Mouse (Mus musculus) liver, embryonic 13.5 days (tissue): Measurements from ENCODE around the gene Nppa. TPM values are rescaled to one million over a fixed set of nuclear protein-coding genes. Genes with fewer than 3 reads are reported as not detected.

Source experiments
- ATAC-seq: fragments of 200-750 bp; cut with Nextera tagmentation; 2 replicates; pipeline ENCODE4 v1.8.0; 2017; ENCODE audit warnings: low read depth, mild to moderate bottlenecking, moderate number of reproducible peaks, moderate library complexity
- DNase-seq: peaks from one replicate; pipeline ENCODE4 v3.0.0; 2022
- H3K27ac ChIP-seq: fragments of 300-500 bp; sonication (generic); 2 replicates; pipeline ENCODE4 v1.5.1; 2015; ENCODE audit warnings: moderate library complexity, mild to moderate bottlenecking, inconsistent platforms
- H3K27me3 ChIP-seq: fragments of 300-500 bp; sonication (generic); 2 replicates; pipeline ENCODE4 v1.6.1; 2015; ENCODE audit warnings: mild to moderate bottlenecking, inconsistent platforms
- H3K36me3 ChIP-seq: fragments of 300-500 bp; sonication (generic); 2 replicates; pipeline ENCODE4 v1.6.1; 2015; ENCODE audit warnings: mild to moderate bottlenecking, inconsistent platforms
- H3K4me1 ChIP-seq: fragments of 300-500 bp; sonication (generic); replicated peaks from 2 replicates; pipeline ENCODE4 v1.6.1; 2015; ENCODE audit warnings: inconsistent platforms
- H3K4me2 ChIP-seq: fragments of 300-500 bp; sonication (generic); 2 replicates; pipeline ENCODE4 v1.6.1; 2015; ENCODE audit warnings: inconsistent platforms, mild to moderate bottlenecking, moderate library complexity
- H3K4me3 ChIP-seq: fragments of 300-500 bp; sonication (generic); replicated peaks from 2 replicates; pipeline ENCODE4 v1.5.1; 2015; ENCODE audit warnings: mild to moderate bottlenecking, inconsistent platforms
- H3K9ac ChIP-seq: fragments of 300-500 bp; sonication (generic); 2 replicates; pipeline ENCODE4 v1.6.1; 2015; ENCODE audit warnings: mild to moderate bottlenecking, inconsistent platforms
- H3K9me3 ChIP-seq: fragments of 300-500 bp; sonication (generic); replicated peaks from 2 replicates; pipeline ENCODE4 v1.6.1; 2016; ENCODE audit warnings: inconsistent platforms
- WGBS: fragments of 180-500 bp; shearing (Covaris S2); methylation state at CpG from one replicate; pipeline ENCODE4 v1.1.7; 2015; ENCODE audit not compliant: insufficient replicate concordance; 5-methylcytosine and 5-hydroxymethylcytosine counted together
- polyA plus RNA-seq: library from polyadenylated mRNA; unstranded; fragments of >200 nt; fragmentation: Nextera tagmentation; extraction: Ambion mirVana; gene quantifications from 2 replicates; pipeline ENCODE4 v1.2.1, GENCODE M21; 2015

Gene Nppa
- polyA plus RNA-seq, 1 experiment from 2014 or later = 0.48 TPM

- no peak overlapping the region for H3K27ac ChIP-seq
- no peak overlapping the region for H3K9ac ChIP-seq
- 72% methylated on average over 6 of the region's 6 CpGs for WGBS
- H3K4me2 ChIP-seq = no peak overlapping the region
- no peaks in the 10 kb centered on the region for H3K27me3 ChIP-seq
- no peaks in the 10 kb centered on the region for H3K36me3 ChIP-seq
- H3K4me3 ChIP-seq = no peak overlapping the region
- H3K9me3 ChIP-seq = no peaks in the 10 kb centered on the region
- H3K4me1 ChIP-seq = peaks cover 5% of the 10 kb centered on the region
- DNase-seq (no peak), ATAC-seq (no peak)
Observed at GRCm38 (mm10) chr4:147978391-147978790, 22.1 kb upstream of the Nppa start.

GRCm38 (mm10) chr4:147979441-147979860 is 21.1 kb upstream of the Nppa start:
- DNase-seq = no peak
- 71% methylated on average over 7 of the region's 7 CpGs for WGBS

GRCm38 (mm10) chr4:147985205-147986132 is 15.1 kb upstream of the Nppa start, which contains the start of gene Nppb:
Gene Nppb, plus strand, starts transcription at chr4:147985788.
- Histone ChIP-seq H3K4me3 (no peak within 1 kb of the TSS), H3K4me2 (0 out of 2 replicates have a peak within 1 kb of the TSS, but pooled peaks have one; percentile 18), H3K9me3 (no peaks in the 10 kb centered on the region), H3K27me3 (peaks cover 6% of the 10 kb centered on the region), H3K27ac (no peak within 1 kb of the TSS), H3K9ac (no peak within 1 kb of the TSS), H3K36me3 (no peaks in the 10 kb centered on the region), H3K4me1 (no peaks in the 10 kb centered on the region)
- DNase-seq (peak; percentile 12), ATAC-seq (no peak)
- WGBS = 25% methylated on average over 20 of the region's 20 CpGs

More at GRCm38 (mm10) chr4:147979441-147979860, 21.1 kb upstream of the Nppa start:
- no peaks in the 10 kb centered on the region for H3K36me3 ChIP-seq
- no peak overlapping the region for H3K27ac ChIP-seq
- no peak for ATAC-seq
- H3K9me3 ChIP-seq = no peaks in the 10 kb centered on the region
- no peak overlapping the region for H3K4me3 ChIP-seq
- no peak overlapping the region for H3K9ac ChIP-seq
- H3K4me1 ChIP-seq = peaks cover 5% of the 10 kb centered on the region
- no peaks in the 10 kb centered on the region for H3K27me3 ChIP-seq
- no peak overlapping the region for H3K4me2 ChIP-seq

- Histone ChIP-seq H3K4me3 (no peak overlapping the region), H3K4me2 (no peak overlapping the region), H3K9ac (no peak overlapping the region), H3K27ac (no peak overlapping the region), H3K27me3 (no peaks in the 10 kb centered on the region), H3K9me3 (no peaks in the 10 kb centered on the region), H3K4me1 (no peaks in the 10 kb centered on the region), H3K36me3 (no peaks in the 10 kb centered on the region)
- ATAC-seq (no peak), DNase-seq (no peak)
- WGBS = 34% methylated on average over 7 of the region's 7 CpGs
Observed at GRCm38 (mm10) chr4:147993571-147994095, 6.9 kb upstream of the Nppa start.

GRCm38 (mm10) chr4:147995311-147995710 is 5.2 kb upstream of the Nppa start:
- H3K4me3 ChIP-seq = no peak overlapping the region
- H3K4me2 ChIP-seq = no peak overlapping the region
- H3K27me3 ChIP-seq = no peaks in the 10 kb centered on the region
- WGBS = 54% methylated on average over 3 of the region's 3 CpGs
- H3K9ac ChIP-seq = no peak overlapping the region
- H3K27ac ChIP-seq = no peak overlapping the region
- DNase-seq = no peak
- no peaks in the 10 kb centered on the region for H3K4me1 ChIP-seq
- ATAC-seq = no peak
- H3K36me3 ChIP-seq = no peaks in the 10 kb centered on the region
- H3K9me3 ChIP-seq = no peaks in the 10 kb centered on the region

GRCm38 (mm10) chr4:148001013-148001789 is 679 bp downstream of the Nppa start:
- no peak overlapping the region for H3K27ac ChIP-seq
- no peaks in the 10 kb centered on the region for H3K27me3 ChIP-seq
- 70% methylated on average over 17 of the region's 17 CpGs for WGBS
- no peaks in the 10 kb centered on the region for H3K4me1 ChIP-seq
- no peak overlapping the region for H3K4me3 ChIP-seq
- H3K4me2 ChIP-seq = no peak overlapping the region
- DNase-seq (no peak), ATAC-seq (no peak)
- H3K36me3 ChIP-seq = peaks cover 14% of the 10 kb centered on the region; the same call in 1 of the 2 replicates
- H3K9ac ChIP-seq = no peak overlapping the region
- H3K9me3 ChIP-seq = no peaks in the 10 kb centered on the region

- no peak for DNase-seq
- H3K9ac ChIP-seq = no peak overlapping the region
- H3K4me2 ChIP-seq = no peak overlapping the region
- peaks cover 19% of the 10 kb centered on the region for H3K36me3 ChIP-seq
- H3K27me3 ChIP-seq = no peaks in the 10 kb centered on the region
- WGBS = 40% methylated on average over 8 of the region's 8 CpGs
- H3K27ac ChIP-seq = no peak overlapping the region
- no peaks in the 10 kb centered on the region for H3K4me1 ChIP-seq
- no peak for ATAC-seq
- no peak overlapping the region for H3K4me3 ChIP-seq
- no peaks in the 10 kb centered on the region for H3K9me3 ChIP-seq
Observed at GRCm38 (mm10) chr4:148001866-148002265, 1.3 kb downstream of the Nppa start.

GRCm38 (mm10) chr4:148004361-148004760 is 3.8 kb downstream of the Nppa start:
- no peak overlapping the region for H3K9ac ChIP-seq

GRCm38 (mm10) chr4:148008412-148008811 is 7.9 kb downstream of the Nppa start:
- no peak overlapping the region for H3K27ac ChIP-seq
- H3K4me3 ChIP-seq = no peak overlapping the region
- peaks cover 85% of the 10 kb centered on the region for H3K36me3 ChIP-seq
- 75% methylated on average over 4 of the region's 4 CpGs for WGBS
- no peaks in the 10 kb centered on the region for H3K27me3 ChIP-seq
- ATAC-seq = no peak
- H3K4me1 ChIP-seq = no peaks in the 10 kb centered on the region
- H3K9ac ChIP-seq = no peak overlapping the region
- no peaks in the 10 kb centered on the region for H3K9me3 ChIP-seq
- DNase-seq = no peak
- no peak overlapping the region for H3K4me2 ChIP-seq

More at GRCm38 (mm10) chr4:148004361-148004760, 3.8 kb downstream of the Nppa start:
- ATAC-seq = no peak
- no peaks in the 10 kb centered on the region for H3K9me3 ChIP-seq
- no peak for DNase-seq
- H3K36me3 ChIP-seq = peaks cover 44% of the 10 kb centered on the region
- no peak overlapping the region for H3K27ac ChIP-seq
- WGBS = 73% methylated on average over 7 of the region's 7 CpGs
- H3K4me3 ChIP-seq = no peak overlapping the region
- no peaks in the 10 kb centered on the region for H3K27me3 ChIP-seq
- H3K4me2 ChIP-seq = no peak overlapping the region
- no peaks in the 10 kb centered on the region for H3K4me1 ChIP-seq

GRCm38 (mm10) chr4:148009641-148010040 is 9.1 kb downstream of the Nppa start:
- H3K9ac ChIP-seq = no peak overlapping the region
- ATAC-seq = no peak
- no peaks in the 10 kb centered on the region for H3K9me3 ChIP-seq
- H3K36me3 ChIP-seq = peaks cover 97% of the 10 kb centered on the region
- no peaks in the 10 kb centered on the region for H3K27me3 ChIP-seq
- no peaks in the 10 kb centered on the region for H3K4me1 ChIP-seq
- no peak for DNase-seq
- no peak overlapping the region for H3K4me3 ChIP-seq
- H3K4me2 ChIP-seq = no peak overlapping the region
- WGBS = 68% methylated on average over 2 of the region's 2 CpGs
- no peak overlapping the region for H3K27ac ChIP-seq

- no peaks in the 10 kb centered on the region for H3K9me3 ChIP-seq
- ATAC-seq (no peak), DNase-seq (no peak)
- H3K4me1 ChIP-seq = no peaks in the 10 kb centered on the region
- H3K27ac ChIP-seq = no peak overlapping the region
- no peaks in the 10 kb centered on the region for H3K27me3 ChIP-seq
- H3K9ac ChIP-seq = no peak overlapping the region
- peaks cover 97% of the 10 kb centered on the region for H3K36me3 ChIP-seq
- H3K4me3 ChIP-seq = no peak overlapping the region
- H3K4me2 ChIP-seq = no peak overlapping the region
- WGBS = 62% methylated on average over 3 of the region's 3 CpGs
Observed at GRCm38 (mm10) chr4:148011332-148011731, 10.8 kb downstream of the Nppa start.
